Mouse (Mus musculus) liver, postnatal 0 days (tissue): Measurements from ENCODE around the gene Tex29.

Source experiments
- CTCF ChIP-seq: sonication (generic); IDR thresholded peaks from 2 replicates; pipeline ENCODE4 v1.5.1; 2016; ENCODE audit warnings: antibody characterized with exemption, low read depth
- EP300 ChIP-seq: IDR thresholded peaks from 2 replicates; pipeline ENCODE4 v1.6.1; 2016; ENCODE audit warnings: antibody characterized with exemption, low read depth, mild to moderate bottlenecking

DNA sequence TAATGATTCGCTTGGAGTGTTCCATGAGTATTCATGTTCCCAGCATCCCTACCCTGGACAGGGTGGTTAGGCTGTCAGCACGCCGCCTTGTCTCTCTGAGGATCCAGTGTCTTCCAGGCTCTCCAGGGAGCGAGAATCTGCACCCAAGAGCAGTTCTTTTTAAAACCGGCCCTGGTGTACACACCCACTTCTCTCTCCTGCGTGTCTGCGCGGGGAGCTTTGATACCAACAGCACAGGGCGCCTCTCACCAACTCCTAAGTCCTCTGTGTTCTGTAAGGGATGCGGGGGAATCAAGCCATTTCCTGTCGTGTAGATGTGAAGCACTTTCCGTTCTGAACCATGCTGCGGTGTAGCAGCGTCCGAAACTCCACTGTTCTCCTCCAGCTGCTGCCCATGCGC is 5.6 kb upstream of the Tex29 start:
- no peak for TF ChIP-seq CTCF
- TF ChIP-seq EP300: no peak
